Mouse (Mus musculus) c-Kit-negative CD71-positive TER-119-positive erythroid progenitor cells, embryonic 14.5 days (primary cell): ENCODE results near the gene Crybg3.

ENCODE experiments used
- DNase-seq: peaks from one replicate; pipeline ENCODE4 v3.0.0-alpha.2; 2013; ENCODE audit warnings: low read depth, low spot score

Crybg3 gene

GRCm38 (mm10) chr16:59600311-59601251 lies at the start of gene Crybg3:
Gene Crybg3, minus strand, starts transcription at chr16:59600979.
- no peak for DNase-seq

GRCm38 (mm10) chr16:59643766-59644165 lies 43.0 kb upstream of the Crybg3 start:
- DNase-seq = no peak

GRCm38 (mm10) chr16:59639985-59640384 lies 39.2 kb upstream of the Crybg3 start:
- no peak for DNase-seq

GRCm38 (mm10) chr16:59639102-59639691 lies 38.4 kb upstream of the Crybg3 start, which contains the start of gene Arl6:
Gene Arl6, minus strand, starts transcription at chr16:59639391.
- peak; percentile 66 for DNase-seq

GRCm38 (mm10) chr16:59634598-59634997 lies 33.8 kb upstream of the Crybg3 start:
- DNase-seq = no peak

GRCm38 (mm10) chr16:59621554-59621953 lies 20.8 kb upstream of the Crybg3 start:
- DNase-seq = no peak

GRCm38 (mm10) chr16:59617167-59617566 lies 16.4 kb upstream of the Crybg3 start:
- no peak for DNase-seq

- DNase-seq = no peak
Observed at GRCm38 (mm10) chr16:59615675-59616074, 14.9 kb upstream of the Crybg3 start.

- DNase-seq = no peak
Observed at GRCm38 (mm10) chr16:59610750-59611149, 10.0 kb upstream of the Crybg3 start.

GRCm38 (mm10) chr16:59604078-59604781 lies 3.5 kb upstream of the Crybg3 start:
- no peak for DNase-seq

- no peak for DNase-seq
Observed at GRCm38 (mm10) chr16:59599411-59600265, 1.1 kb downstream of the Crybg3 start.

- DNase-seq = no peak
Observed at GRCm38 (mm10) chr16:59598997-59599396, 1.8 kb downstream of the Crybg3 start.

- no peak for DNase-seq
Observed at GRCm38 (mm10) chr16:59597256-59597655, 3.5 kb downstream of the Crybg3 start.

- DNase-seq = no peak
Observed at GRCm38 (mm10) chr16:59594714-59595113, 6.1 kb downstream of the Crybg3 start.

GRCm38 (mm10) chr16:59590790-59591189 lies 10.0 kb downstream of the Crybg3 start:
- no peak for DNase-seq

GRCm38 (mm10) chr16:59588351-59589025 lies 12.3 kb downstream of the Crybg3 start:
- DNase-seq = no peak

- DNase-seq = no peak
Observed at GRCm38 (mm10) chr16:59587816-59588215, 13.0 kb downstream of the Crybg3 start.

- no peak for DNase-seq
Observed at GRCm38 (mm10) chr16:59586911-59587310, 13.9 kb downstream of the Crybg3 start.

- no peak for DNase-seq
Observed at GRCm38 (mm10) chr16:59586276-59586675, 14.5 kb downstream of the Crybg3 start.

GRCm38 (mm10) chr16:59585706-59586244 lies 15.0 kb downstream of the Crybg3 start:
- no peak for DNase-seq
